Mouse (Mus musculus): ENCODE results near the gene Tmem94. TPM values are rescaled to one million over a fixed set of nuclear protein-coding genes. Genes with fewer than 3 reads are reported as not detected.

Gene Tmem94
- polyA plus RNA-seq, 1 experiment: 14.3 TPM

- H3K79me2 ChIP-seq (ENCODE audit: control insufficient read depth, insufficient read depth): peaks cover 5% of the 10 kb centered on the region
- H3K27me3 ChIP-seq (ENCODE audit: control insufficient read depth, insufficient read depth, insufficient read length): no peaks in the 10 kb centered on the region
- H3K79me3 ChIP-seq (ENCODE audit: low read depth): peaks cover 3% of the 10 kb centered on the region
- no peak overlapping the region for H3K4me3 ChIP-seq (ENCODE audit: insufficient read depth, poor library complexity, severe bottlenecking)
- H3K36me3 ChIP-seq (ENCODE audit: control insufficient read depth, insufficient read depth): peaks cover 2% of the 10 kb centered on the region
- TF ChIP-seq MYOD1 (IDR thresholded peaks at IDR 0.05; ENCODE audit: control insufficient read depth, insufficient read length, low read depth): no peak
- TF ChIP-seq MAX (IDR thresholded peaks at IDR 0.05): no peak
- no peak for TF ChIP-seq CTCF (IDR thresholded peaks at IDR 0.05; ENCODE audit: control insufficient read depth, insufficient read depth, insufficient read length)
- no peak for TF ChIP-seq CEBPB (IDR thresholded peaks at IDR 0.05; ENCODE audit: low read depth)
- no peak for TF ChIP-seq USF1 (IDR thresholded peaks at IDR 0.05; ENCODE audit: low read depth)
- H3ac ChIP-seq (ENCODE audit: control insufficient read depth, insufficient read length, low read depth): no peak overlapping the region
These were observed 45.1 kb downstream of the Tmem94 start for GRCm38 (mm10) chr11:115810377-115810776.

GRCm38 (mm10) chr11:115811381-115812093, 46.3 kb downstream of the Tmem94 start:
- H3K36me3 ChIP-seq (ENCODE audit: control insufficient read depth, insufficient read depth): no peaks in the 10 kb centered on the region
- H3K79me2 ChIP-seq (ENCODE audit: control insufficient read depth, insufficient read depth): peaks cover 8% of the 10 kb centered on the region
- H3K27me3 ChIP-seq (ENCODE audit: control insufficient read depth, insufficient read depth, insufficient read length): no peaks in the 10 kb centered on the region
- H3ac ChIP-seq (ENCODE audit: control insufficient read depth, insufficient read length, low read depth): no peak overlapping the region
- TF ChIP-seq MAX (IDR thresholded peaks at IDR 0.05) (no peak), CTCF (IDR thresholded peaks at IDR 0.05; ENCODE audit: control insufficient read depth, insufficient read depth, insufficient read length) (no peak), CEBPB (IDR thresholded peaks at IDR 0.05; ENCODE audit: low read depth) (no peak), MYOD1 (IDR thresholded peaks at IDR 0.05; ENCODE audit: control insufficient read depth, insufficient read length, low read depth) (no peak), USF1 (IDR thresholded peaks at IDR 0.05; ENCODE audit: low read depth) (no peak), FOSL1 (IDR thresholded peaks at IDR 0.05; ENCODE audit: insufficient read depth, low read length, poor library complexity, severe bottlenecking) (no peak)
- H3K79me3 ChIP-seq (ENCODE audit: low read depth): peaks cover 3% of the 10 kb centered on the region
- no peak overlapping the region for H3K4me3 ChIP-seq (ENCODE audit: insufficient read depth, poor library complexity, severe bottlenecking)

GRCm38 (mm10) chr11:115812095-115812494, 46.9 kb downstream of the Tmem94 start:
- H3K36me3 ChIP-seq (ENCODE audit: control insufficient read depth, insufficient read depth): no peaks in the 10 kb centered on the region
- H3K79me3 ChIP-seq (ENCODE audit: low read depth): peaks cover 3% of the 10 kb centered on the region
- H3K4me3 ChIP-seq (ENCODE audit: insufficient read depth, poor library complexity, severe bottlenecking): no peak overlapping the region

GRCm38 (mm10) chr11:115812533-115813420, 47.5 kb downstream of the Tmem94 start:
- Histone ChIP-seq H3ac (ENCODE audit: control insufficient read depth, insufficient read length, low read depth) (peak overlapping the region; percentile 92), H3K79me2 (ENCODE audit: control insufficient read depth, insufficient read depth) (peaks cover 8% of the 10 kb centered on the region), H3K4me3 (ENCODE audit: insufficient read depth, poor library complexity, severe bottlenecking) (peak overlapping the region; percentile 69), H3K27me3 (ENCODE audit: control insufficient read depth, insufficient read depth, insufficient read length) (no peaks in the 10 kb centered on the region), H3K79me3 (ENCODE audit: low read depth) (peaks cover 3% of the 10 kb centered on the region), H3K36me3 (ENCODE audit: control insufficient read depth, insufficient read depth) (no peaks in the 10 kb centered on the region)
- TF ChIP-seq USF1 (IDR thresholded peaks at IDR 0.05; ENCODE audit: low read depth) (no peak), FOSL1 (IDR thresholded peaks at IDR 0.05; ENCODE audit: insufficient read depth, low read length, poor library complexity, severe bottlenecking) (no peak), MAX (IDR thresholded peaks at IDR 0.05) (no peak)

More at GRCm38 (mm10) chr11:115812095-115812494, 46.9 kb downstream of the Tmem94 start:
- Histone ChIP-seq H3K27me3 (ENCODE audit: control insufficient read depth, insufficient read depth, insufficient read length) (no peaks in the 10 kb centered on the region), H3ac (ENCODE audit: control insufficient read depth, insufficient read length, low read depth) (no peak overlapping the region), H3K79me2 (ENCODE audit: control insufficient read depth, insufficient read depth) (peaks cover 8% of the 10 kb centered on the region)
- TF ChIP-seq FOSL1 (IDR thresholded peaks at IDR 0.05; ENCODE audit: insufficient read depth, low read length, poor library complexity, severe bottlenecking): no peak
- TF ChIP-seq MAX (IDR thresholded peaks at IDR 0.05): no peak
- no peak for TF ChIP-seq USF1 (IDR thresholded peaks at IDR 0.05; ENCODE audit: low read depth)
- TF ChIP-seq MYOD1 (IDR thresholded peaks at IDR 0.05; ENCODE audit: control insufficient read depth, insufficient read length, low read depth): no peak
- TF ChIP-seq MYOG (IDR thresholded peaks at IDR 0.05; ENCODE audit: control insufficient read depth, extremely low read depth, insufficient read length): no peak

- Histone ChIP-seq H3ac (ENCODE audit: control insufficient read depth, insufficient read length, low read depth) (peak within 1 kb of the TSS; percentile 92), H3K79me2 (ENCODE audit: control insufficient read depth, insufficient read depth) (peaks cover 8% of the 10 kb centered on the region), H3K27me3 (ENCODE audit: control insufficient read depth, insufficient read depth, insufficient read length) (no peaks in the 10 kb centered on the region), H3K4me3 (ENCODE audit: insufficient read depth, poor library complexity, severe bottlenecking) (peak within 1 kb of the TSS; percentile 69), H3K79me3 (ENCODE audit: low read depth) (peaks cover 3% of the 10 kb centered on the region), H3K36me3 (ENCODE audit: control insufficient read depth, insufficient read depth) (no peaks in the 10 kb centered on the region)
- peak; percentile 93 for TF ChIP-seq CTCF (IDR thresholded peaks at IDR 0.05; ENCODE audit: control insufficient read depth, insufficient read depth, insufficient read length)
- no peak for TF ChIP-seq FOSL1 (IDR thresholded peaks at IDR 0.05; ENCODE audit: insufficient read depth, low read length, poor library complexity, severe bottlenecking)
- no peak for TF ChIP-seq MYOD1 (IDR thresholded peaks at IDR 0.05; ENCODE audit: control insufficient read depth, insufficient read length, low read depth)
- peak; percentile 59 for TF ChIP-seq MAX (IDR thresholded peaks at IDR 0.05)
- TF ChIP-seq USF1 (IDR thresholded peaks at IDR 0.05; ENCODE audit: low read depth): no peak
- no peak for TF ChIP-seq MYOG (IDR thresholded peaks at IDR 0.05; ENCODE audit: control insufficient read depth, extremely low read depth, insufficient read length)
These were observed 48.5 kb downstream of the Tmem94 start, which contains the start of gene Caskin2 for GRCm38 (mm10) chr11:115813507-115814296. Gene Caskin2, minus strand, starts transcription at chr11:115813639.
